Mouse (Mus musculus): ENCODE results near the gene Mrpl2.

Mrpl2 gene

GRCm38 (mm10) chr17:46662730-46663129 is 16.7 kb downstream of the Mrpl2 start:
- no peak for DNase-seq (ENCODE audit: low read depth, low spot score)

- no peak for DNase-seq (ENCODE audit: low read depth, low spot score)
Observed at GRCm38 (mm10) chr17:46667712-46668111, 21.7 kb downstream of the Mrpl2 start.

GRCm38 (mm10) chr17:46669911-46670310 is 23.9 kb downstream of the Mrpl2 start:
- no peak for DNase-seq (ENCODE audit: low read depth, low spot score)

DNA sequence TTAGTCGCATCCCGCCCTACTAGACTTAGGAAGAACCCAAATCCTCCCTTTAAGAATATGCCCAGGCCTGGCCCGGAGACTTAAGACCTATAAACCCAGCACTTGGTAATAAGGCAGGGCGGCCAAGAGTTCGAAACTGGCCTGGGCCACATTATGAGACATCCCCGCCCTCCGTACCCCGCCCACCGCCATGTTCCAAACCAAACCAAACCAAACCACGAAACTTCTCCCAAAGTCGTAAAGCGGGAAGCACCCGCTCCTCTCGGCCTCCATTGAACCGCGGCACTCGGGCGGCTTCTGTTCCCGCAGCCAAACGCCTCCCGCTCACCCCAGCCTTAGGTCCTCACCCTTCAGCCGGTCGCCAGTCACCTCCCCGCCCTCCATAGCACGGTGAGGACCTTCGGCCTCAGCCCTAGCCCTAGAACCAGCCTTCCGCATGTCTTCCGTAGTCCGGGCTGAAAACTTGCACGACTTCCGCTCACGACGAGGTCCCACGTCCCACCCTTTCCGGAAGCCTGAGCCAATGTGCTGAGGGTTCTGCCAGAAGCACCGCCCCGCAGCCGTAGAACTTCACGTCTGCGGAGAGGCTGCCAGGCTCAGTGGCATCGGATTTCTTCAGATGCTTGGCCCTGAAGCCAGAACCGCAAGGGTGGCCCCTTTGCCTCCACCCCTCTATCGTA is 28.0 kb downstream of the Mrpl2 start, which contains the start of gene Rrp36:
Gene Rrp36, minus strand, starts transcription at position 503 of the 680 bp plus-strand sequence.
- peak; percentile 92 for DNase-seq (ENCODE audit: low read depth, low spot score)

DNA sequence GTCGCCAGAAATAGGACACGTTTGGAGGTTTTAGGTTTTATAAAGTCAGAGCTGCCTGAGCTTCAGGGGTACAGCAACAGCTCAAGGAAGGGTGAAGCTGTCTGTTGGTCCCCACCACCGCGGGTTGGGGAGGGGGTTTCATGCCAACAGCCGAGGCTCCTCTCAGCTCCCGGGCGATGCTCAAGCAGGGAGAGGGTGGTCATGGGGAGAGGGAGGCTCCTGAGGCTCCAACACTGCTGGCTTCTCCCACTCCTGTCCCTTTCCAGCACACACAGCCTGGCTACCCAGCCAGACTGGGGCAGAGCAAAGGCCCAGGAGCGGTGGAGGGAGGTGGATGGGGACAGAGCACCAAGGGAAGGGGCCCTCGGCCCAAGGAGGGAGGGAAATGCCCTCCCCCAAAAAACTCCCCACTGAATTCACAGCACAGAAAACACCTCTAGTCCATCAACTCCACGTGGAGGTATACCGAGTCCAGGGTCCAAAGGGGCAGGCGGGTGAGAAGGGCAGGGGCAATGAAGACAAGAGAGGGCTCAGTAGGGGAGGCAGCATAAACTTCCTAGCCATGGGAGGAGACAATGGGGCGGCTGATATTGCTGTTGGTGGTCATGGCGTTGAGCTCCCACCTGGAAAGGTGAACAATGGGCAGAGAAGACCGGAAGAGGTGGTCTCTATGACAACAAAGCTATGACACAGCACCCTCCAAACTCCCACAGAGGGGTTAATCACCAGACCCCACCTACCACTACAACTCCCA is 28.7 kb downstream of the Mrpl2 start:
- no peak for DNase-seq (ENCODE audit: low read depth, low spot score)

DNA sequence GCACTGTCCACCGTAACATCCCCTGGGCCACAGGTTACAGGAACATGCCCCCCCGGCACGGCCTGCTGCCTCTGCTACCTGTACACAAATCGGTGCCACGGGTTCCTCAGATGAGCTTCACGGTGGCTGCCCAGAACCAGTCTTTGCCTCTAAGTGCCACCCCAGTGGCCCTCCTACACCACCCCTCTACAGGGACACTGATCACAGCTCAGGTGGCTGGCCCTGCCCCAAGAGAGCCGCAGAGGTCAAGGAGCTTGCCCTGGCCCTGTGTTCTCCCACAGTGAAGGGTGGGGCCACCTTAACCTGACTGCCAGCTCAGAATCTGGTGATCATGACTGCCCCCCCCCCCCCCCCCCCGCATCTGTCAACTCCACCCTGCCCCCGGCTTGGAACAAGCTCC is 32.4 kb downstream of the Mrpl2 start, which contains the start of gene Mea1:
Gene Mea1, plus strand, starts transcription at position 378 of the 400 bp plus-strand sequence.
- no peak for DNase-seq (ENCODE audit: low read depth, low spot score)

- no peak for DNase-seq (ENCODE audit: low read depth, low spot score)
Observed at GRCm38 (mm10) chr17:46678911-46679310, 32.9 kb downstream of the Mrpl2 start.

- peak; percentile 54 for DNase-seq (ENCODE audit: low read depth, low spot score)
Observed at GRCm38 (mm10) chr17:46679843-46680759, 34.1 kb downstream of the Mrpl2 start.

GRCm38 (mm10) chr17:46680760-46681373 is 34.8 kb downstream of the Mrpl2 start, which contains the start of gene Klhdc3:
Gene Klhdc3 (minus strand): TSS chr17:46680914.
- DNase-seq (ENCODE audit: low read depth, low spot score), result peak; percentile 98

DNA sequence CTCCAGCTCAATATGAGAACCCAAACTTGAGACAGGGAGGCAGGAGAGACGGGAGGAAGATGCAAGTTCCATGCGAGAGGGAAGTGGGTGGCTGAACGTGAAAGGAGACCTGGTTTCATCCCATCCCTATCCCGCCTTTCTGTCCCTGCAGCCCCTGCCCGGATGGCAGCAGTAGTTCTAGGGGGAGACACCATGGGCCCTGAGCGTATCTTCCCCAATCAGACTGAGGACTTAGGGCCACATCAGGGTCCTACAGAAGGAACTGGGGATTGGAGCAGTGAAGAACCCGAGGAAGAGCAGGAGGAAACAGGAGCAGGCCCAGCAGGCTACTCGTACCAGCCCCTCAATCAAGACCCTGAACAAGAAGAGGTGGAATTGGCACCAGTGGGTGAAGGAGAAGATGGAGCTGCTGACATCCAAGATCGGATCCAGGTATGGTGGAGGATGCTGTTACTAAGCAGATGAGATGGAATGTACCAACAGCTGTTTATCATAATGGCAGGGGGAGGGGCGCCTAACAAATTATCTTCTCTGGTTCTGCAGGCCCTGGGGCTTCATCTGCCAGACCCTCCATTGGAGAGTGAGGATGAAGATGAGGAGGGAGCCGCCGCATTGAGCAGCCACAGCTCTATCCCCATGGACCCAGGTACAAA is 35.6 kb downstream of the Mrpl2 start:
- no peak for DNase-seq (ENCODE audit: low read depth, low spot score)

DNA sequence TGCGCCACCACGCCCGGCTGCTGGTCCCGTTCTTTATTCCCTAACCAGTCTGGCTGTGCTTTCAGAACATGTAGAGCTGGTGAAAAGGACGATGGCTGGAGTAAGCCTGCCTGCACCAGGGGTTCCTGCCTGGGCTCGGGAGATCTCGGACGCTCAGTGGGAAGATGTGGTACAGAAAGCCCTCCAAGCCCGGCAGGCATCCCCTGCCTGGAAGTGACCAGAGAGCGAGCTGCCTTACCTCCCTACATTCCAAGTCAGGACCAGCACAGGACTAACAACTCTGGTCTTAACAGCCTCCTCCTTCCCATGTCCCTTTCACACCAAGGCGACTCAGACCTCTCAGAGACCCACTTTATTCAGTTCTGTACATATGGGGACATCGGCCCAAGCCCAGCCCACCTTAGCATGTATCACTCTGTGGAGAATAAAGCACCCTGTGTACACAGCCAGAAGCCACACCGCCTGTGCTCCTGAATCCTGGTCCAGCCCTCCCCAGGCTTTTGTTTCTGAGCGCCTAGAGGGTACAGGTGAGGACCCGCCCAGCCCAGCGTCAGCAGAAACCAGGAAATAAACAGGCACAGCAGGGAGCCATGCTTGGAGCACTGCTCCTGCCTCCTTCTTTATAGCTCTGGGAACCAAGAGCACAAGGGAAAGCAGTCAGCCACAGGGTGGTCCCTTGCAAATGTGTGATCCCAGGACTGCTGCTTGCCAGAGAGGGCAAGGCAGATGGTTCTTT is 36.8 kb downstream of the Mrpl2 start:
- no peak for DNase-seq (ENCODE audit: low read depth, low spot score)

DNA sequence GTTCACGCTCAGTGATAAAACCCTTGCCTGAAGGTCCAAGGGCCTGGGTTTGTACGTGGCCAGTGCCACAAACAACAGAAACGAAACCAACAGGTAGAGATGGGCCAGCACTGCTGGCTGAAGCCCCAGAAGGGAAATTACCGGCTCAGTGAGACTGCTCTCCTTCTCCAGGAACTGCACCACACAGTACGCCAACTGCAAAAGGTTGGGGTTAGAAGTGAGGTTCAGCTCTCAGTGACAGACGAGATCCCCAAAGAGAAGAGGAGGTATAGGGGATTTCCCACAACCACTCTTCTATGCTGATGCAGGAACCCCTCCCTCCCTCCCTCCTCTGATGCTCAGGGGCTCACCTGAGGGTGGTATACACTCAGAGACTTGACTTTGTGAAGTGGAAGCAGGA is 39.9 kb downstream of the Mrpl2 start:
- DNase-seq (ENCODE audit: low read depth, low spot score), result no peak

- DNase-seq (ENCODE audit: low read depth, low spot score), result no peak
Observed at GRCm38 (mm10) chr17:46690665-46691064, 44.6 kb downstream of the Mrpl2 start.

DNA sequence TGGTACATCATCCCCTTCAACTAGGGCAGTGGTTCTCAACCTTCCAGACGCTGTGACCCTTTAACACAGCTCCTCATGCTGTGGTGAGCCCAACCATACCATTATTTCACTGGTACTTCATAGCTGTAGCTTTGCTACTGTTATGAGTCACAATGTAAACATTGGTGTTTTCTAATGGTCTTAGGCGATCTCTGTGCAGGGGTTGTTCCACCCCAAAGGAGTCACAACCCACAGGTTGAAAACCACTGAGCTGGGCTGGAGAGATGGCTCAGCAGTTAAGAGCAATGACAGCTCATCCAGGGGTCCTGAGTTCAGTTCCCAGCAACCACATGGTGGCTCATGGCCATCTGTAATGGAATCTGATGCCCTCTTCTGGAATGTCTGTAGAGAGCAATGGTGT is 45.4 kb downstream of the Mrpl2 start:
- no peak for DNase-seq (ENCODE audit: low read depth, low spot score)

DNA sequence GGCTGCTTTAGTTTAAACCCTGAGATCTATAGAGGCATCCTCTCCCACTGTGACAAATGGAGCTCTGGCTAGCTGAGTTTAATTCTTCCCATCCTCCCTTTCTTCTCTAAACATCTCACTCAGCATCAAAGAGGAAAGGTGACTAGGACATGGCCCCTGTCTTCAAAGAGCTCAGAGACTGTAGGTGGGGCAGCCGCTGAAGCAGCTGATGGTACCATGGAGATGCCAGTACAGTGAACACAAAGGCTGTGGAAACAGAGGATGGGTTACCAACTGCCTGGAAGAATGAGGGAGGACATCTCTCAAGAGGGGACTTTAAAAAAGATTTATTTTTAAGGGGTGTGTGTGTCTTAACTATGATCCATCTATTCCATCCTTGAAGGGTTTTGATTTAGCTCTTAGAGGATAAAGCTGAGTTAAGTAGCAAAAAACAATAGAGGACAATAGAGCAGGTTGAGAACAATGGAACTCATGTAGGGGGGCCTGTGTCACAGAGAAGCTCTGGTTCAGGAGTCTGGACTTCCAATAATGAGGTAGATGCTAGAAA is 48.6 kb downstream of the Mrpl2 start:
- DNase-seq (ENCODE audit: low read depth, low spot score), result no peak

DNA sequence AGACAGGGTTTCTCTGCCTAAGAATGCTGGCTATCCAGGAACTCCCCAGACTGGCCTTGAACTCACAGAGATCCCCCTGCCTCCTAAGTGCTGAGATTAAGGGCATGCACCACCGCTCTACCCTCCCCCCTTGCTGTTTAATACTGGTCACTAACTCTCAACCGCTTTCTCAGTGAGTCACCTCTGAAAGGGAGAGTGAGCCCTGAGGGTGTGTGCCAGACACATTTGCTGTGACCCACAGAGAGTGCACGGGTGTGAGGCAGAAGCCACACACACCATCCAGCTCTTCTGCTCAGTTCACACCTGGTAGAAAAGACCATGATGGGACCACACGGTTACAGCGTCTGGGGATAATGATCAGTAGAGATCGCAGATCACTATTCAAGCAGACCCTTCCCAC is 52.5 kb downstream of the Mrpl2 start:
- DNase-seq (ENCODE audit: low read depth, low spot score), result no peak

- no peak for DNase-seq (ENCODE audit: low read depth, low spot score)
Observed at GRCm38 (mm10) chr17:46699245-46699644, 53.2 kb downstream of the Mrpl2 start.

Measured in forelimb bud, embryonic 11.5 days (tissue).